Mouse (Mus musculus) testis, adult 2 months (tissue): ENCODE results near the gene Nfyc.

ENCODE experiments used
- CTCF ChIP-seq: fragments of 200-500 bp; IDR thresholded peaks from 2 replicates; pipeline ENCODE4 v1.5.1; 2012; ENCODE audit warnings: low read depth, mild to moderate bottlenecking, inconsistent platforms, low read length, moderate library complexity; ENCODE audit not compliant: control insufficient read depth, insufficient read depth, insufficient replicate concordance
- POLR2A ChIP-seq: fragments of 200-500 bp; IDR thresholded peaks from 2 replicates; pipeline ENCODE4 v1.6.1; 2012; ENCODE audit warnings: low read depth, mild to moderate bottlenecking, inconsistent platforms, low read length, moderate library complexity; ENCODE audit not compliant: control insufficient read depth

- TF ChIP-seq CTCF (no peak), POLR2A (no peak)
Observed at GRCm38 (mm10) chr4:120849451-120849850, 18.1 kb upstream of the Nfyc start.
